Mouse (Mus musculus): Measurements from ENCODE around the gene Lep.

DNA sequence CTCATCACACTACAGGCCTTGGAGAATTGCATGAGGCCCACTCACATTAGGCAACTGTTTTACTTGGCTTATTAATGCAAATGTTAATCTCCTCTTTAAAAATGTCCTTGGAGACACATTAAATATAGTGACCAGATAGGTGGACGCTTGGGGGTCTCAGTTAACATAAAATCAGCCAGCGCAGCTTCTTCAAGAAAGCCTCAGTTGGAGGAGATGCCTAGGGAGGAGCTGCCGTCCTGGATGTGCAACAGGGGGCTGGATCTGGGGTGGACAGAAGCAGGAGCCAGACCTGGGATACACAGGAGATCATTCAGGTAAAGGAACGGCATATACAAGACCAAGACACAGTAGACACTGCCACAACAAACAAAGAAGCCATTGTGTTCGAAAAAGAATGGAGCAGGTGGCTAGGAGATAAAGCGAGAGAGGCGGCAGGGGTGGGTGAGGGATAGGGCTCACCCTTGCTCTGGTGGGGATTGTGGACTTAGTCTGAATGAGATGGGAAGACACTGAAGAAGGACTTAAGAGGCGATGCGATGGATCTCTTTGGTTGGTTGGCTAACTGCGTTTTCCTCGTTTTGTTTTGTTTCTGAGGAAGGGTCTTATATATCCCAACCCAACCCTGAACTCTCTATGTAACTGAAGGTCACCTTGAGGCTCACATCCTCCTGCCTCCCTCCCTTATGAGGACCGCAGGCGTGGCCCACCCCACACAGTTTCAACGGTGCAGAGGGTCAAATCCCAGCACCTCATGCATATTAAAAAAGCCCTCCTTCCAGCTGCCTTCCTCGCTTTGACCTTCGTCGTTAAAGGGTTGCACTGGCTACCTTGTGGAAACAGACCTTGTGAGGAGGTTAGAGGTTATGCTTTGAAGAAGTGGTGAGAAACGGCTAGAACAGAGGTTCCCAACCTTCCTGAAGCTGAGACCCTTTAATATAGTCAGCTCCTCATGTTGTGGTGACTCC, 40.0 kb upstream of the Lep start:
- TF ChIP-seq CTCF (IDR thresholded peaks at IDR 0.05; ENCODE audit: low read depth, low read length) (no peak), TAL1 (conservative IDR thresholded peaks at IDR 0.05; ENCODE audit: low read depth, low read length) (no peak), GATA2 (IDR thresholded peaks at IDR 0.05; ENCODE audit: borderline replicate concordance, low read depth, low read length) (no peak), GATA1 (IDR thresholded peaks at IDR 0.05; ENCODE audit: borderline replicate concordance, low read length) (no peak)
